Mouse (Mus musculus): Measurements from ENCODE around the gene Fxyd1.

DNA sequence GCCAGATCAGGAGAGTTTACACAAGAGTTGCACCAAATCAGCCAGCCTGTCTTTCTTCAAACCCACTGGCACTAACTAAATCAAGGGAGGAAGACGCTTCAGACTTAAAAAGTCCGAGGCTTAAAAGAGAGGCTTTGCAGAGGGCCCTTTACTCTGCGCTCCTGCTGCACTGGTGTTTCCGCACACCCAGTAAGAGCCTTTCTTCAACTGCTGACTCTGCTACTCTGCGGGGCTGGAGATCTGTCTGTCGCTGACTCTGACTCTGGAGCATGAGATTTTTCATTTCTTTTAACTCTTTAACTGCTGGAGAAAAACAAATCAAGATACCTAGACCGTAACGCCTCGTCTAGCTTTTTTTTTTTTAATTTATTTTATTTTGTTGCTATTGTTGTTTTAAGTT is 27.1 kb upstream of the Fxyd1 start:
- TF ChIP-seq CTCF (IDR thresholded peaks at IDR 0.05; ENCODE audit: insufficient read depth, low read depth, low read length) (no peak), POLR2A (IDR thresholded peaks at IDR 0.05; ENCODE audit: insufficient read depth, low read depth, low read length) (no peak)
